Mouse (Mus musculus) induced T-regulatory cell, adult 2 months (primary cell): ENCODE data around the gene Gm20924.
"Not testable (repeated sequence)": the region's sequence is repeated elsewhere in the genome, so short reads cannot be mapped to it uniquely, and the experiment has no call there.

Experiments used
- DNase-seq: peaks from one replicate; pipeline ENCODE4 v3.0.0-alpha.2; 2012; ENCODE audit warnings: low read depth

Gm20924 gene

GRCm38 (mm10) chrY:65207427-65207826 is at the start of gene Gm20924:
Gene Gm20924 (minus strand): TSS chrY:65207527.
- not testable (repeated sequence) for DNase-seq
